Mouse (Mus musculus) kidney, adult 2 months (tissue): Measurements from ENCODE around the gene Rps2.

Experiments used
- CTCF ChIP-seq: fragments of 200-500 bp; conservative IDR thresholded peaks from 2 replicates; pipeline ENCODE4 v1.5.1; 2011; ENCODE audit warnings: low read depth, mild to moderate bottlenecking, control low read depth, low read length, moderate library complexity, mixed read lengths; ENCODE audit not compliant: insufficient read depth, insufficient read length
- POLR2A ChIP-seq: fragments of 200-500 bp; IDR thresholded peaks from one replicate; pipeline ENCODE4 v1.6.1; 2011; ENCODE audit warnings: low read depth, low read length, control low read depth

DNA sequence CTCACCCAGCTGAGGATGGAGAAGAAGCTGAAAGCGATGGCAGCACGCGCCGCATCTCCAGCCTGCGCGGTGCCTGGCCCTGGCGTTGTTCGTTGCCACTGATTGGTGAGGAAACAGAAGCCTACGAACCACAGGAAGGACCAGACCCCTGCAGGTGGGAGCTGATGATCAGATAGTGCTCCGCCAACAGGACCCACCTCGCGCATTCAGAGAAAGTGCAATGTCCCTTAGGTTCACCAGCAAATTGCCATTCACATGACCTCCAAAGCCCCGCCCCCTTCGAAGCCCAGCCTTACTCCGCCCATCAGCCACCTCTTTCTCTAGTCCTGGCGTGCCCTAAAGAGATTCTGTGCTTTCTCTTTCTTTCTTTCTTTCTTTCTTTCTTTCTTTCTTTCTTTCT lies 31.4 kb upstream of the Rps2 start:
- TF ChIP-seq CTCF (no peak), POLR2A (no peak)
